Mouse (Mus musculus) neutrophil, adult 5-6 weeks (primary cell): ENCODE results near the gene Pink1. TPM values are rescaled to one million over a fixed set of nuclear protein-coding genes. Genes with fewer than 3 reads are reported as not detected.

Experiments used
- ATAC-seq: fragments of 151-379, 151-347 bp; 2 replicates; pipeline ENCODE4 v1.8.0; 2017; ENCODE audit warnings: mild to moderate bottlenecking, moderate TSS enrichment; ENCODE audit not compliant: insufficient number of reproducible peaks, poor library complexity, low FRiP score, severe bottlenecking; ENCODE audit errors: extremely low read depth
- total RNA-seq: library from RNA; stranded (forward); fragments of 200-1000 nt; gene quantifications from 2 replicates; pipeline ENCODE4 v1.2.3, GENCODE M21; 2017

The Pink1 gene
- total RNA-seq: 68.0 and 75.8 TPM in 2 replicates

GRCm38 (mm10) chr4:138326077-138326695 is at the start of gene Pink1:
Pink1 (minus strand) TSS chr4:138326307.
- ATAC-seq: peak; percentile 60

DNA sequence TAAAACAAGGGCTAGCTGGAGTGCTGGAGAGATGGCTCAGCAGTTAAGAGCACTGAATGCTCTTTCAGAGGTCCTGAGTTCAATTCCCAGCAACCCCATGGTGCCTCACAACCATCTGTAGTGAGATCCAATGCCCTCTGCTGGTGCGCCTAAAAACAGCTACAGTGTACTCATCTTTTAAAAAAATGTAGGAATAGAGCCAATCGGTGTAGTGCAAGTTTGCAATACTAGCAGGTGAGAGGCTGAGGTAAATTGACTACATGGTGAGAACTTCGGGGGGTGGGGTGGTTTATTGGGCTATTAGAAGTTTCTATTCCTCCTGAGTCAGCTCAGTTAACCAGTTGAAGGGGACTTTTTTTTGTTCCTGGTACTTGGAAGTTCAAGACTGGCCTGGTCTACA is 49.0 kb upstream of the Pink1 start:
- no peak for ATAC-seq

- ATAC-seq: no peak
Observed at GRCm38 (mm10) chr4:138370996-138371516, 44.9 kb upstream of the Pink1 start.

- no peak for ATAC-seq
Observed at GRCm38 (mm10) chr4:138368498-138369260, 42.6 kb upstream of the Pink1 start.

- no peak for ATAC-seq
Observed at GRCm38 (mm10) chr4:138367641-138368497, 41.8 kb upstream of the Pink1 start, which contains the start of gene Cda. Cda (minus strand) TSS chr4:138367992.

GRCm38 (mm10) chr4:138366561-138366960 is 40.5 kb upstream of the Pink1 start:
- ATAC-seq: no peak

DNA sequence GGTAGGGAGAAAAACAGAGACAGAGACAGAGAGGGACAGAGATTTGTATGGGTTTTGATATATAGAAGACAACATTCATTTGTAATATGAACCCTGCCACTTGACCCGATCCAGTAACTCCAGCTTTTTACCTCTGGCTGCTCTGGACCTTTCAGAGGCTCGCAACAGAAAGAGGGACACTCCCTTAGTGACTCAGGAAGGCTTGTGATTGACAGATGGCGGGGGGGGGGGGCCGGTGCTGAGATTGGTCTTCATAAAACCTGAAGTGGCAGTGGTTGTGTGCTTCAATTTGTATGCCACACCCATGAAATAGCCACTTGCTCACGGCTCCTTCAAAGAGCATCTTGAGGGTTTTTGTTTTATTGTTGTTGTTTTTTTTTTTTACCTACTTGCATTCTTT is 37.4 kb upstream of the Pink1 start:
- no peak for ATAC-seq

- no peak for ATAC-seq
Observed at GRCm38 (mm10) chr4:138362883-138363282, 36.8 kb upstream of the Pink1 start.

- no peak for ATAC-seq
Observed at GRCm38 (mm10) chr4:138361370-138361821, 35.3 kb upstream of the Pink1 start.

DNA sequence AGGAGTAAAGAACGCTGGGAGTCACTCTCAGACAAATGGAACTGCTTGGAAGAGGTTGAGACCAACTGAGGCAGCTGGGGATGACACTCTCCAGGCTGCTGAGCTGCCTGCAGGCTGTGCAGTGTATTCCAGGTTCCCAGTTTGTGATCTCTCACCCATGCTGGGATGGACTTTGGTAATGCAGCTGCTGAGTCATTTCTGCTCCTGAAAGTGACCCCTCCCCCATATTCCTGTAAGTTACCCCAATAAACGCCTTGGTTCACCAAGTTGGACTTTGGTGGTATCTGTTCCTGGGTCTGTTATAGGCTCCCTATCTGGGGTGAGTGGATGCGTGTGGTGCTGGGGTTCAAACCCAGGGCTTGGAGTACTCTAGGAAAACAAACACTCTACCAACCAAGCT is 32.1 kb upstream of the Pink1 start:
- ATAC-seq: no peak

GRCm38 (mm10) chr4:138356551-138356950 is 30.4 kb upstream of the Pink1 start:
- ATAC-seq: no peak

GRCm38 (mm10) chr4:138356141-138356540 is 30.0 kb upstream of the Pink1 start:
- ATAC-seq: no peak

GRCm38 (mm10) chr4:138355496-138355895 is 29.4 kb upstream of the Pink1 start:
- ATAC-seq: no peak

- no peak for ATAC-seq
Observed at GRCm38 (mm10) chr4:138353438-138354171, 27.5 kb upstream of the Pink1 start.

GRCm38 (mm10) chr4:138352692-138353091 is 26.6 kb upstream of the Pink1 start:
- ATAC-seq: no peak

DNA sequence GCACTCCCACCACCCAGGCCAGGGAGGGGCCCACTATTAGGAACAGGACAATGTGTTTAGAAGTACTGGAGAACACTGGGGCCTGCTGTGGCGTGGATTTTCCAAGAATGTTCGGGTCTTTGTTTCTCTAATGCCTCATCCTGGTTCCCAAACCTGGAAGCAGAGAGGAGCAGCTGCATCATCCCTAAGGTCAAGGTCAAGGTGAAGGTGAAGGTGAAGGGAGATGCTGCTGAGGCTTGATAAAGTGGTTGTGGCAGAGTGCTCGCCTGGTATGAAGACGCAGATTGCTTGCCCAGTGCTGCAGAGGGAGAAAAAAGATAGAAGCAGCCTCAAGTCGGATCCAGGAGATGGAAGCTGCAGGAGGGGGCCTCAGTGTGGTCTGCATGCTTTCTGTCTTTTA is 25.7 kb upstream of the Pink1 start:
- ATAC-seq: no peak

GRCm38 (mm10) chr4:138348716-138349115 is 22.6 kb upstream of the Pink1 start:
- no peak for ATAC-seq

- no peak for ATAC-seq
Observed at GRCm38 (mm10) chr4:138347280-138347679, 21.2 kb upstream of the Pink1 start.
